Mouse (Mus musculus): ENCODE data around the gene Gm2056. TPM values are rescaled to one million over a fixed set of nuclear protein-coding genes. Genes with fewer than 3 reads are reported as not detected.
A peak's percentile ranks its signal among the peaks of the same experiment; 100 is the strongest.
"Not testable (repeated sequence)": the region's sequence is repeated elsewhere in the genome, so short reads cannot be mapped to it uniquely, and the experiment has no call there.

Gm2056 gene
- not detected in 2 replicates for polyA plus RNA-seq (2012; rRNA removed)

GRCm38 (mm10) chr12:88026704-88027103 lies at the start of gene Gm2056:
Gm2056 (plus strand) TSS chr12:88027004.
- not testable (repeated sequence) for DNase-seq (ENCODE audit: extremely low spot score in 1 of 2, low spot score in 1 of 2)

- peak in 1 of 2 experiments; percentile 20 for DNase-seq (ENCODE audit: extremely low spot score in 1 of 2, low spot score in 1 of 2)
Measured at GRCm38 (mm10) chr12:87984000-87984399, 42.8 kb upstream of the Gm2056 start.

- DNase-seq (ENCODE audit: extremely low spot score in 1 of 2, low spot score in 1 of 2), result not testable (repeated sequence)
Measured at GRCm38 (mm10) chr12:88004118-88004517, 22.7 kb upstream of the Gm2056 start.

- not testable (repeated sequence) for DNase-seq (ENCODE audit: extremely low spot score in 1 of 2, low spot score in 1 of 2)
Measured at GRCm38 (mm10) chr12:88011548-88011947, 15.3 kb upstream of the Gm2056 start, which contains the start of gene Gm2075. Gm2075 (plus strand) TSS chr12:88011848.

GRCm38 (mm10) chr12:88018671-88019070 lies 8.1 kb upstream of the Gm2056 start, which contains the start of gene Gm6803:
Gm6803 (minus strand) TSS chr12:88018771.
- DNase-seq (ENCODE audit: extremely low spot score in 1 of 2, low spot score in 1 of 2), result not testable (repeated sequence)

GRCm38 (mm10) chr12:88032250-88032649 lies 5.4 kb downstream of the Gm2056 start:
- DNase-seq (ENCODE audit: extremely low spot score in 1 of 2, low spot score in 1 of 2), result not testable (repeated sequence)

GRCm38 (mm10) chr12:88039062-88039461 lies 12.3 kb downstream of the Gm2056 start:
- DNase-seq (ENCODE audit: extremely low spot score in 1 of 2, low spot score in 1 of 2), result peak in 1 of 2 experiments; percentile 2

GRCm38 (mm10) chr12:88039703-88040102 lies 12.9 kb downstream of the Gm2056 start:
- DNase-seq (ENCODE audit: extremely low spot score in 1 of 2, low spot score in 1 of 2), result not testable (repeated sequence)

- not testable (repeated sequence) for DNase-seq (ENCODE audit: extremely low spot score in 1 of 2, low spot score in 1 of 2)
Measured at GRCm38 (mm10) chr12:88045226-88045625, 18.4 kb downstream of the Gm2056 start.

Other genes with a start within 250 kb of the Gm2056 start
- not detected in 2 replicates for gene Gm21936, start 231.5 kb upstream of the Gm2056 start, polyA plus RNA-seq (2012; rRNA removed)
- not detected in 2 replicates for gene BB287469, start 210.4 kb upstream of the Gm2056 start, polyA plus RNA-seq (2012; rRNA removed)
- not detected in 2 replicates for gene Gm2001, start 184.7 kb upstream of the Gm2056 start, polyA plus RNA-seq (2012; rRNA removed)
- gene Gm2016, start 152.9 kb upstream of the Gm2056 start, polyA plus RNA-seq (2012; rRNA removed), result not detected in 2 replicates
- not detected in 2 replicates for gene Gm2022, start 131.6 kb upstream of the Gm2056 start, polyA plus RNA-seq (2012; rRNA removed)
- gene Gm2035, start 107.1 kb upstream of the Gm2056 start, polyA plus RNA-seq (2012; rRNA removed), result not detected in 2 replicates
- gene Gm2042, start 72.9 kb upstream of the Gm2056 start, polyA plus RNA-seq (2012; rRNA removed), result not detected in 2 replicates
- gene Gm2075, start 15.2 kb upstream of the Gm2056 start, polyA plus RNA-seq (2012; rRNA removed), result not detected in 2 replicates
- not detected in 2 replicates for gene Gm6803, start 8.2 kb upstream of the Gm2056 start, polyA plus RNA-seq (2012; rRNA removed)
- gene Gm16368, start 56.7 kb downstream of the Gm2056 start, polyA plus RNA-seq (2012; rRNA removed), result not detected in 2 replicates
- not detected in 2 replicates for gene Gm10436, start 155.1 kb downstream of the Gm2056 start, polyA plus RNA-seq (2012; rRNA removed)
- gene Gm8332, start 223.1 kb downstream of the Gm2056 start, polyA plus RNA-seq (2012; rRNA removed), result not detected in 2 replicates
- not detected in 2 replicates for gene Gm5662, start 247.5 kb downstream of the Gm2056 start, polyA plus RNA-seq (2012; rRNA removed)